Mouse (Mus musculus): ENCODE measurements around the gene Ap1m2.
"Not testable (repeated sequence)": the region's sequence is repeated elsewhere in the genome, so short reads cannot be mapped to it uniquely, and the experiment has no call there.

The Ap1m2 gene

DNA sequence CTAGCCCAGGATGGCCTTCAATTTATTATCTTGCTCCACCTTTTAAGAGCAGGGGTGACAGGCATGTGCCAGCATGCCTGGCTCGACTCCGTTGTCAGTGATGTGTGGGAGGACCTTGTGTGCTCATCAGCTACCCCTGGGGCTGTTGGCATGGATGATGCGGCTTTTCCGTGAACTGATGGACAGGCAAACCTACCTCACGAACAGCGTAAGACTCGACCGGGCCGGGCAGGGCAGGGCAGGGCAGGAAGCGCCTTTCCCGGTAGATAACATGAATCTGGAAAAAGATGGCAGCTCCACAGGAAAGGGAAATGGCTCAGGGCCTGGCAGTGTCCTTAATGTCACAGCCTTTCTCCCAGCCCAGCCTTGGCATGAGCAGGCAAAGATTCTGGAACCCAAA, 12.1 kb upstream of the Ap1m2 start:
- no peak for DNase-seq

DNA sequence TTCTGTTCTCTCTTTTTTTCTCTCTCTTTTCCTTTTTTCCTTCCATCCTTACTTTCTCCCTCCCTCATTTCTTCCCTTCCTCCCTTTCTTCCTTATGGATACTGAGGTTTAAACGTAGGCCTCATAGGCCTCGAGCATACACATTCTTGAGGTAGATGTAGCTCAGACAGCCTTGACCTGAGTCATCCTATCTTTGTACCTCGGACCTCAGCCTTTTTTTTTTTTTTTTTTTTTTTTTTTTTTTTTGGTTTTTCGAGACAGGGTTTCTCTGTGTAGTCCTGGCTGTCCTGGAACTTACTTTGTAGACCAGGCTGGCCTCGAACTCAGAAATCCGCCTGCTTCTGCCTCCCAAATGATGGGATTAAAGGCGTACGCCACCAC, 10.8 kb upstream of the Ap1m2 start:
- not testable (repeated sequence) for DNase-seq

DNA sequence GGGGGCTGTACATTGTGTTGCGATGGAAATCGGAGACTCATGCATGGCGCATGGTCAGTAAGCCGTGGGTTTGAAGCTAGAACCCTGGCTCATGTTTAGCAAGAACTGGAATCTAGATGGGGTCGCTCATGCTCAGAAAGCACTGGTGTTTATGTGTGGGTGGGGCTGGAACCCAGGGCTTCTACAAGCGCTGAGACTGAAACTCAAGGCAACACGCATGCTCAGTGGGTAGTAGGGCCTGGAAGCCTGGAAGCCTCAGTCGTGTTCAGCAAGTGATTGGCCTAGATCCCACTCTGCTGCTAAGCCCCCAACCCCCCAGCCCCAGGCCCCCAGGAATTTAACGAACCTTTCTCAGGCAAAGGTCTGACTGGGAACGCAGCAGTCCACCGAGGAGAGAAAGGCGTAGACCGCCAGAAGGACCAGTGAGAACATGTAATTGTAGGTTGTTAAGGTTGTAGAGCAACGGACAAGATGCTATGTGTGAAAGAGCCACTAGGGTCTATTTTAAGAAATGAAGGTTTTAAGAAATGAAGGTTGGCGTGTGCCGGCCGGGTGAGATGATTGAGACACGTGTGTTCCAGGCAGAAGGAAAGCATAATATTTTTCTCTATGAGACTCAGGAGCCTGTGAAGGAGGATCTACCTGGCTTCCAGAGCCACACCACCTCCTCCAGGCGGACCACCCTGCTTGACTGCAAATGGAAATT, 10.2 kb upstream of the Ap1m2 start:
- no peak for DNase-seq

DNA sequence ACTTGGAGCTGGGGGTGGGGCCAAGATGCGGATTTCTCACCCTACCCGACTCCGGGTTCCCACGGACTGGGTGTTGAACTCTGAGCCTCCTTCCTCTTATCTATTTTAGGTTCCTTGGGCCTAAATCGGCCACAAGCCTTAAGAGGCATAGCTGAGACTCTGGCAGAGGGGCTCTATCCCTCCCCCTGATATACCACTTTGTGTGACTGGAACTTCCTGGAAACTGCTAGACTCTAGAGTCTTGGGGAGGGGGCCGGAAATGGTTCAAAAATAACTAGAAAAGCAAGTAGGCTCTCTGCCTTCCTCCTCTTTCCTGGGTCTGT, 9.3 kb upstream of the Ap1m2 start:
- DNase-seq, result no peak

DNA sequence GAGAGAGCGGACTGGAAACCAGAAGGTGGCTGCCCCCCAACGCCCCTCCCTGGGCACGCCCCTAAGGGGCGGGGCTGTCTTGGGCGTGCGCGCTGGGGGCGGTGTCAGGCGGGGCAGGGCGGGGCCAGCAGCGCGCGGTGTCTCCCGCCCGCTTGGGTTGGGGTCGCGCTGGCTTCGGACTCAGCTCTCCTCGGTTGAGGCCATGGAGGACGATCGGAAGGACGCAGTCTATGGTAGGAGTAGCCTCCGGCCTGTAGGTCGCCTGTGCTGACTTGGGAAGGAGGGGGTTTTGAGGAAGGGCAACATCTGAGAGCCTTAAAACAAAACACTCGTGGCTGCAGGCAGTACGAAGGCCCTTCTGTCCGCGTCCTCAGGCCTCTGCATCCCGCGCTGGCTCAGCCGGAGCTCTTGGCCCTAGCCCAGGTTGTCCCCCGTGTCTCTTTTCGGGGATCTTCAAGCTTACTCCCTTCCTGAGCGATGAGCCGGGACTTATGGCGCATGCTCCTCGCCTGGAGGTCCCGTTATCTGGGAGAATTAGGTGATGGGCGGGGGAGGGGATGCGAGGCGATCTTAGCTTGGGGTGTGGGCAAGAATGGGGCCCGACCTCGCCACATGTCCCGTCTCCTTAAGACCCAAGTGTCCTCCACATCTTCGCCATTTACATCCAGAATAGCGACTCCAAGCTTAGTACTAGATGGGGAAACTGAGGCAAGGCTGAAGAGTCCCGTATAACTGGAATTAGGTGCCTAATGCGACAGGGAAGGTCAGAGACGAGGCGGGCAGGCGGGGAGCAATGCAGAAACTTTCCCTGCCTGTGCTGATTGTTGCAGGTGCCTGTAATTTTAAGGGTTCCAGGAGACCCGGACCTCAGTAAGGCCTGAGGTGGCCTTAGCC, 8.7 kb upstream of the Ap1m2 start, which contains the start of gene Slc44a2:
Gene Slc44a2, plus strand, starts transcription at position 80 of the 894 bp plus-strand sequence.
- peak; percentile 85 for DNase-seq

DNA sequence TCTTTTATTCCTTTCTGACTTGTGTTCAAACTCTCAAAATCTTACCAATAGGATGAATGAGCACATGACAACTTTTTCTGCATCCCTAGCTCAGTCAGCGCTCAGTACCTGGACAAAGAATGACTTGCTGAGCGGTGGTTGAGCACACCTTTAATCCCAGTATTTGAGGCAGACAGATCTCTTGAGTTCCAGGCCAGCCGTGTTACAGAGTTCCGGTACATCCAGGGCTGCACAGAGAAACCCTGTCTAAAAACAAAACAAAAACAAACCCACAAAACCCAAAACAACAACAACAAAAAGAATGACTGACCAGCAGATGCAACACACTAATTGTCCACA, 8.1 kb upstream of the Ap1m2 start:
- DNase-seq, result no peak

DNA sequence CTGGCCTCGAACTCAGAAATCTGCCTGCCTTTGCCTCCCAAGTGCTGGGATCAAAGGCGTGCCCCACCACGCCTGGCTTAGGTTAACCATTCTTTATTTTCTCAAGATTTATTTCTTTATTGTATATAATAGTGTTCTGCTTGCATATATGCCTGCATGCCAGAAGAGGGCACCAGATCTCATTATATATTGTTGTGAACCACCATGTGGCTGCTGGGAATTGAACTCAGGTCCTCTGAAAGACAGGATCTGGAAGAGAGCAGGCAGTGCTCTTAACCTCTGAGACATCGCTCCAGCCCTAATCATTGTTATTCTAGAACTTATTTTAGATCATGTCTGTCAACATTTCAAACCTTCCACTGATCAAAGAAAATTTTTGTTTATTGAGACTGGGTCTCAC, 7.4 kb upstream of the Ap1m2 start:
- DNase-seq, result no peak

DNA sequence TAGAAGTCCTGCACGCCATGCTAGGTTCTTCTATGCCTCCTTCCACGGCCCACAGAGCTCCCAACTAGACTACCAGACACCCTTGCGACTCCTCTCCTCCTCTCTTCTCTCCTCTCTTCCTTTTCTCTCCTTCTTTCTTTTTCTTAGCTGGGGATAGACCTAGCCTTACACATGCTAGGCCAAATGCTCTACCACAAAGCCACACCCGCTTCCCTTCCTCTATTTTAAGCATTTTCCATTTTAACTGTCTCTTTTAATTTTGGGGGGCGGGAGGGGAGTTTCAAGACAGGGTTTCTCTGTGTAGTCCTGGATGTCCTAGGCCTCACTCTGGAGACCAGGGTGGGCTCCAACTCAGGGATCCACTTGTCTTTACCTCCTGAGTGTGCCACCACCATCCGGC, 6.7 kb upstream of the Ap1m2 start:
- DNase-seq, result no peak

DNA sequence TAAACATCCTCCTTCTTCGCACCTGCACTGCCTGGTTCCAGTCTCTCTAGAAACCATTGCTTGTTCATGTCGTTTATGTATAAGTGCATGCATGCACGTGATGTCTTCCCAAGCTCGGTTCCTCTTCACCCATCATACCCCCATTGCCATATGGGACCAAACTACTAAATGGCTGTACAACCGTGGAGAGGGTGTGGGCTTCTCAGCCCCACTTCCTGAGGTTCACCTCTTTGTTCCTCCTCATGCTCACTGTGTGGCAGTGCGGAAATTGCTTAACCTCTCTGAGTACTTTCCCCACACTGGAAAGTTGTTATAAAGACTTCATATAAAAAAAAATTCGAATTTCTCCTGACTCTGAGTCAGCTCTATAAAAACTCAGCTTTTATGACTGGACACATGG, 4.6 kb upstream of the Ap1m2 start:
- no peak for DNase-seq

DNA sequence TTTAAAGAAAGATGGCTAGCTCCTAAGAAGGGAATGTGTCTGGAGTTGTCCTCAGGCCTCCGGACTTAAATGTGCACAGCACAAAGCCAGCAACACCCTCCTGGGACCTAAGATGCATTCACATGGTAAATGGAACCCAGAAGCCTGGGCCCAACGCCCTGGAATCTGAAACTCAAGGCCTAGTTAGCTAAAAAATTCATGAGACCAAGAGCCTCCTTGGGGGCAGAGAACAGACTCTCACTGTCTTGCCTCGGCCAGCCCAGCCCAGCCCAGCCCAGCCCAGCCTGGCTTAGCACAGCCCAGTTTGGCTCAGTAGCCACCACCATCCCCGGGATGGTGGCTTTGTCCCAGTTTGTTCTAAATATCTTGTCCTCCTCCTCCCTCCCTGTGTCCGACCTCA, 3.3 kb upstream of the Ap1m2 start:
- DNase-seq, result no peak

DNA sequence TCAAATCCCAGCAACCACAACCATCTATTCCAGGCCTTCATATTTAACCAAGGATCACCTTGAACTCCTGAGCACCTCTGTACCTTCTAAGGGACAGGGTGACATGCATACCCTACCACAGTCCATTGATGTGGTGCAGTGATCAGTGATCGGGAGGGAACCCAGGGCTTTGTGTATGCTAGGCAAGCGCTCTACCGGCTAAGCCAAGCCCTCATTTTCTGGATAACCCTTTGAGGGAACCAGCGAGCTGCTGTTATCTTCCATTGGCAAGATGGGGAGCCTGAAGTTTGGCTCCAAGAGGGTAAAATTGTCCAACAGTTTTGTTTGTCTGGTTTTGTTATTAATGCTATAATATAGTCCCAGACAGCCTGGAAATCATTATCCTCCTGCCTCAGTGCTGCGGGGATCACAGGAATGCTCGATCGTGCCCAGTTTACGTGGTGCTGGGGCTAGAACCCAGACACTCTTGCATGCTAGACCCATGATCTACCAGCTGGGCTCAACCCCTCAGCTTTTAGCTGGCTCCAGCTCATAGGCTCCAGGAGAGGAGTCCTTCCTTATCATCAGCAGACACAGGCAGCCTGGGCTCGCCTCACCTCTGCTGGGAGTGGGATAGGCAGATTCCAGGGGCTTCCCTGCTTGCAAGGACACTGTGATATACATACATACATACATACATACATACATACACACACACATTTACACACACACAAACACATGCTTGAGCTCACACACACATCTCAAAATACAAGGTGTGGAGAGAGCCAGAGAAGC, 2.4 kb upstream of the Ap1m2 start:
- DNase-seq, result no peak

DNA sequence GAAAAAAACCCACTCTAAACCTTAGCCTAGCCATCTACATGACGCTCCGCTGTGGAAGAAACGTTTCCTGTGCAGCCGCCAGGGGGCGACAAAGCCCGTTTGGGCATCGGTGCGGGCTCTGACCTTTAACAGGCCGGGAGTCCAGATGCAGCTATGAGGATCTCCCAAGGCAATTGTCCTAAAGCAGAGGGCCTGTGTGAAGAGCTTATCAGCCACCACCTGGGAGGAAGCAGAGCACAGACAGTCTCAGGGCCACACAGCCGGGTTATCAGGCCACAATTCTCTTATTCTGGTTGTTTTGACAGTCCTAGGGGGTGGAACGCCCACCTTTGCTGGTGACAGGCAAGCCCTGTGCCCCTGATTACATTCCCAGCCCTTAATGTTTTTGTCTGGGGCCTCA, 1.3 kb upstream of the Ap1m2 start:
- peak; percentile 88 for DNase-seq

DNA sequence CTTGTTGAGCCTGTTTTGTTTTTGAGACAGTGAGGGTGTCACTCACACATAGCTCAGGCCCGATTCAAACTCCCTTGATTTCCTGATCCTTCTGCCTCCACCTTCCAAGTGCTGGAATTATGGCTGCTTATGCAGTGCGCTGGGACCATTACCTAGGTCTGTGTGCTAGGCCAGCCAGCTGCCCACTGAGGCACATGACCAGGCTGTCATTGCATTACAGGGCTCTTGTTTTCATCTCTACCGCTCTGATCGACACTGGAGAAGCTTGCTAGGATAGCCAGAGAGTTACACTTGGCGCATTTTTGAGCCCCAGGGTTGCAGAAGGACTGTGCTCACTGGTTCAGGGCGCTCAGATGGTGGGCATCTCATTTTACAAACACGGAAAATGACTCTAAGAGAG, 442 bp downstream of the Ap1m2 start:
- no peak for DNase-seq

DNA sequence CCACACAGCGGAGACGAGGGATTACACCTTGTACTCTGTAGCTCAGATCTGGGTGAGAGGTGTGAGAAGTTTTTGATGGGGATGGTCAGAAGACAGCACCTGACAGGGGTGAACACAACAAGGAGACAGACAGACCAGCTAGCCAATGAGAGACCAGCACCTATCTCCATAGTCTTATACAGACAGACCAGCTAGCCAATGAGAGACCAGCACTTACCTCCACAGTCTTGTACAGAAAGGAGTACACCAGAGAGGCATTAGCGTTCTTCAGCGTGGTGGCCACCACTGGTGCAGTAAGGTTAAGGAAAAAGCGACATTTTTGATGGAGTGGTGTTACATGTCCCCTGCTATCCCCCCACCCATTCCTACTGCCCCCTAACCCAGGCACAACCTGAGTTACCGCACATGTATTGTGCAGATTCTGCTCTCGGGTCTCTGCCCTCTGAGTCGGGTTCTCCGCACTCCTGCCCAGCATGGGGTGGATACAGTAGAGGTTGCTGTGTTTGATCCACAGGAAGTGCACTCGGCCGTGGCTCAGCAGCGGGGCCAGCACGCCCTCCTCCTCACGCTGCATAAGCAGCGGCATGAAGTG, 2.9 kb downstream of the Ap1m2 start:
- no peak for DNase-seq

DNA sequence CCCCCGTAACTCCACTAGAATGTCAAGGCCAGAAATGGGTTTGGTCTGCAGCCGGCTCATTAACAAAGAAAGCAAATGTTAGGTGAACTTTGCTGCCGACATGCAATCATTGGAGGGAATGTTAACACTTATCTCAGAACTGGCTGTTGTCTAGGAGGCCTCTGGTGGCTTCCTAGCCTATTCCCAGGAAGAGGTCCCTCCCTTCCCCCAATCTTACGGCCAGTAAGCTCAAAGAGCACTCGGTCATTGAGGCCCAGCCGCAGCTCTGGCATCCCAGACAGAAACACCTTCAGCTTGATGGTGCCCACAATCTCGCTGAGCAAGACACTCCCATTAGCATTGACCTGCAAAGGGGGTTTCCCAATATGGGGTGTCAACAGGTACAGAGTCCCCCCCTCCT, 7.1 kb downstream of the Ap1m2 start:
- no peak for DNase-seq

DNA sequence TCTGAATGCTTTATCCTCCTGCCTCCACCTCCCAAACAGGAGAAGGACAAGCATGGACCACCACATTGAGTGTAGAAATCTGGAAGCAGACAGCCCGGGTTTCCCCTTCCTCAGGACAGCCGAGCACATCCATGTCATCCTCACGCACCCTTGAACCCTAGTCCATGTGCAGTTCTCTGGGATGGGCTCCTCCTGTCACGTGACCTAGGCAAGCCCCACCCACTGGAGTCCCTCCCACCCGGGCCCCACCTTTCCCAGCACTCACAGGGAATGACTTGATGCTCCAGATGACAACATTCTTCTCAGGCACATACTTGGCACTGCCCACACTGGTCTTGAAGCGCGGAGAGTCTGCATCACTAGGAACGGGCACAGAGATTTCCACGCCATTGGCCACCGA, 13.1 kb downstream of the Ap1m2 start:
- DNase-seq, result no peak

DNA sequence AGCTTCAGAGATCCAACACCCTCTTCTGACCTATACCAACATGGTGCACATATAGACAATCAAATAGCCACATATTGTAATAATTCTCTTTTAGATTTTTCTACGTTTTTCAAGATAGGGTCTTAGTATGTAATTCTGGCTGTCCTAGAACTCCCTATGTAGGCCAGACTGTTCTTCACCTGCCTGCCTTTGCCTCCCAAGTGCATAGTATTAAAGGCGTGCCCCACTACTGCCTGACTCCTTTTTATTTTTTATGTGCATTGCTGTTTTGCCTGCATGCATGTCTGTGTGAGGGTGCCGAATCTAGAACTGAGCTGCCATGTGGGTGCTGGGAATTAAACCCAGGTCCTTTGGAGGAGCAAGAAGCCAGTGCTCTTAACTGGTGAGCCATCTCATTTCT, 19.9 kb downstream of the Ap1m2 start:
- DNase-seq, result no peak

DNA sequence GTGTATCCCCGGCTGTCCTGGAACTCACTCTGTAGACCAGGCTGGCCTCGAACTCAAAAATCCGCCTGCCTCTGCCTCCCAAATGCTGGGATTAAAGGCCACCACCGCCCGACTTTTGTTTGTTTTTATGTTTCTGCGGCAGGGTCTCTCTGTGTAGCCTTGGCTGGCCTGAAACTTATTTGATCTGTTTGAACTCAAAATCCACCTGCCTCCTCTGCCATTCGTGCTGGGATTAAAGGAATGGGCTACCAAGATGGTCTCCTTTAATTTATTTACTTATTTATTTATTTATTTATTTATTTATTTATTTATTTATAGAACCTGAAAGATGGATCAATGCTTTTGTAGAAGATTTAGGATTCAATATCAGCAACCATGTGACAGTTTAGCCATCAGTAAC, 20.3 kb downstream of the Ap1m2 start:
- not testable (repeated sequence) for DNase-seq

DNA sequence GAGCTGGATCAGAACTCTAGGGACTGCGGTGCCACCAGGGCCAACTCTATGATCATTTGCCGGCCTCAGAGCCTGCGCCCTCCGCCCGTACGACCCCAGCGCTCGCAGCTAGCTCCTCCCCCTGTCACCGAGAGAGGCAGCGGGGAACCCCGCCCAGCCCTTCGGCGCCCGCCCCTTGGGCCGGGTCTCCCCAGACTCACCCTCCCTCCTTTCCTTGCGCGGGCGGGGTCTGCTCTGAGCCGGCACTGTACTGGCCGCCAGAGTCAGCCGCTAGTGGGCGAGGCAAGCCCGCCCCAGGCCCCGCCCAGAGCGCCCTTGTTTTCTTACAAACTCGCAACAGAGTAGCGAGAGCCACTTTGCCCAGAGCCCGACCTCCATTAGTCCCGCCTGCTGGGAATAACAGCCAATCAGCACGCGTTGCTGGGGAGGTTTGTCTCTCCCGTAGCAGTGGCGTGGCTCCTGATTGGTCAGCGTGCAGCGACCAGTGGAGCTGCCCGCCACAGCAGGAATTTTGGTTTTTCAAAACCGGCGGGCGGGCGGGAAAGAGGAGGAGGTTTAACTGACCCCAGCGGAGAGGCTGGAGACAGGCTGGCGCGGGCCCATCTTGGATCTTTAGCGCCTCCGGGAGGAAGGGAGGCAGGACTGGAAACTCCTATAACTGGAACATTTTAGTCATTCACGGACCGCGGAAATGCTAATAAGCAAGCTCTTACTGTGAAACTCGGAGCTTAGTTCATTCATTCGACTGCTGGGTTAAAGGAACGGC, 20.9 kb downstream of the Ap1m2 start, which contains the start of gene Cdkn2d:
Gene Cdkn2d, minus strand, starts transcription at position 386 of the 766 bp plus-strand sequence.
- DNase-seq, result peak; percentile 99

DNA sequence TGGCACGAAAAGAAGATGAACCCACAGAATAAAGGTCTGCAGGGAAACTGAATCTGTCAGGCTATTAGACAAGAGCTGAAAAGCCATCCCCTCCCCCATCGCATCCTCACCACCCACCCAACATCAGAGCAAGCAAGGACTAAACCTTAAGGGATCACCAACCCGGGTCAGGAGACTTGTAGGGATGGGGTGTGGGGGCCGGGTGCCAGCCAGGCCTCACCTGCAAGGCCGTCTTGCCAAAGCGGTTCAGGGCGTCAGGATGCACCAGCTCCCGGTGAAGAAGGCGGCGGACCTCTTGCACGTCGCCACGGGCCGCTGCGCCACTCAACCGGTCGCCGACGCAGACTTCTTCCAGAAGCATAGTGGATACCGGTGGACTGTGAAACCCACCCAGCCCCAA, 21.5 kb downstream of the Ap1m2 start:
- no peak for DNase-seq

DNA sequence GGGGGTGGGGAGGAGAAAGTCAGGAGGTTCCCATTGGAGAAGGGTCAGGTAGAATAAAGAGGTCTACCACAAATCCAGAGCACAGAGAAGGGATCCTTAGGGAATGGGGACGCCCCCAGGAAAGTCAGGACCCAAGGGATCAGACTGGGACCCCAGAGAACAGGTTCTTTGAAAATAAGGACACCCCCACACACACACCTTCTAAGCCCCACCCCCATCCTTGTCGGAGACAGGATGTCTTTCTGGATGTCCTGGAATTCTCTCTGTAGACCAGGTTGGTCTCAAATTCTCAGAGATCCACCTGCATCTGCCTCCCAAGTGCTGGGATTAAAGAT, 22.8 kb downstream of the Ap1m2 start:
- DNase-seq, result no peak

DNA sequence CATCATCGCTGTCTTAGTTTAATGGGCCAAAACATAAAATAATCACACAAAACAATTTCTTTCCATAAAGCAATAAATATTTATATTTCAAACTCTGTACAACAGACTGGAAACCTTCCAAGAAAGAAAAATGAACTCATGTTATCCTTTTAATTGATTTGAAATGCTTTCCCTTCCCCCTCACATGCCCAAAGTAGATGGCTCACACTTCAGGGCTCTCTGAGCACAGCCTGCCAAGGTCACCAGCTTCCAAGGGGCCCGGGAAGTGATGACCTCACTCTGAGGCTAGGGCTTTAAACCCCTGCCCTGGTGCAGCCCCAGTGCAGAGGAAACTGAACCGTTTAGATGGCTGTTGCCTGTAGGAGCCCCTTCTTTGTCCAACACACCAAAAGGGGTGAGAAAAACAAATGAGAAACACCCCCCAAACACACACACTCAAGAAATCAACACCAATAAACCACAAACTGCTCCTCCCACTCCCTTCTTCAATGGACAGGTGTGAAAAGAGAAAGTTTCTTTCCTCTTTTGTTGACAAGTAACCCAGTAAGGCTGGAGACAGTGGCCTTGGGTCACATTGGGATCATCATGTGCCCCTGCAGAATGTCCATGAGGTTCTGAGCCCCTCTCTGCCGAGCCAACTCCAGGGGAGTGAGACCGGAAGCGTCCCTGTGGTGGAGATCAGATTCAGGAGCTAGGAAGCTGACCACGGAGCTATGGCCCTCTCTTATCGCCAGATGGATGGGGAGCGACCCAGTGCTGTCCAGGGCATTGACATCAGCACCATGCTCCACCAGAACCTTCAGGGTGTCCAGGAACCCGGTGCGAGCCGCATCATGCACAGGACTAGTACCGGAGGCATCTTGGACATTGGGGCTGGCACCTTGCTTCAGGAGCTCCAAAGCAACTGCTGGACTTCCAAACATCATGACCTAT, 23.5 kb downstream of the Ap1m2 start:
- DNase-seq, result no peak

Measured in cerebellum, adult 8-10 months (tissue).